Mouse (Mus musculus) cerebellum, postnatal 36 days (tissue): ENCODE data around the gene Emc6.

Source experiments
- DNase-seq, 2 experiments: peaks; one replicate each; pipeline ENCODE4 v3.0.0; 2021 to 2022; ENCODE audit warnings: mixed read lengths in 2 of 2

Gene Emc6

GRCm38 (mm10) chr11:73175612-73176011 is 1.2 kb downstream of the Emc6 start:
- no peak for DNase-seq

GRCm38 (mm10) chr11:73172186-73172585 is 4.7 kb downstream of the Emc6 start:
- no peak for DNase-seq

GRCm38 (mm10) chr11:73169231-73169630 is 7.6 kb downstream of the Emc6 start:
- peak; percentile 70 for DNase-seq

GRCm38 (mm10) chr11:73168576-73168975 is 8.3 kb downstream of the Emc6 start:
- no peak for DNase-seq

GRCm38 (mm10) chr11:73168071-73168470 is 8.8 kb downstream of the Emc6 start:
- no peak for DNase-seq

GRCm38 (mm10) chr11:73162284-73162683 is 14.6 kb downstream of the Emc6 start:
- no peak for DNase-seq

- DNase-seq: no peak
These were observed 15.2 kb downstream of the Emc6 start for GRCm38 (mm10) chr11:73161616-73162015.

- DNase-seq: no peak
These were observed 16.0 kb downstream of the Emc6 start for GRCm38 (mm10) chr11:73160811-73161200.

- DNase-seq: peak; percentile 34 to 47
These were observed 16.7 kb downstream of the Emc6 start, which contains the start of gene P2rx5 for GRCm38 (mm10) chr11:73159957-73160810. Gene P2rx5, plus strand, starts transcription at chr11:73160421.

- no peak for DNase-seq
These were observed 21.8 kb downstream of the Emc6 start for GRCm38 (mm10) chr11:73155071-73155470.

GRCm38 (mm10) chr11:73148209-73148608 is 28.6 kb downstream of the Emc6 start:
- DNase-seq: no peak

- no peak for DNase-seq
These were observed 29.9 kb downstream of the Emc6 start for GRCm38 (mm10) chr11:73146975-73147365.

- no peak for DNase-seq
These were observed 30.5 kb downstream of the Emc6 start for GRCm38 (mm10) chr11:73146026-73146974.

- no peak for DNase-seq
These were observed 32.6 kb downstream of the Emc6 start for GRCm38 (mm10) chr11:73144261-73144681.

GRCm38 (mm10) chr11:73137591-73138501 is 39.0 kb downstream of the Emc6 start, which contains the start of gene Haspin:
Gene Haspin, minus strand, starts transcription at chr11:73138294.
- peak; percentile 85 to 90 for DNase-seq

- DNase-seq: no peak
These were observed 39.7 kb downstream of the Emc6 start for GRCm38 (mm10) chr11:73137116-73137515.

GRCm38 (mm10) chr11:73136587-73136986 is 40.2 kb downstream of the Emc6 start:
- no peak for DNase-seq

- no peak for DNase-seq
These were observed 42.6 kb downstream of the Emc6 start for GRCm38 (mm10) chr11:73134222-73134621.

GRCm38 (mm10) chr11:73132999-73133398 is 43.8 kb downstream of the Emc6 start:
- DNase-seq: no peak

GRCm38 (mm10) chr11:73131020-73131419 is 45.8 kb downstream of the Emc6 start:
- no peak for DNase-seq

- no peak for DNase-seq
These were observed 50.3 kb downstream of the Emc6 start for GRCm38 (mm10) chr11:73126495-73126894.
